Mouse (Mus musculus) heart, postnatal 0 days (tissue): ENCODE data around the gene Elf5.

Source experiments
- CTCF ChIP-seq: IDR thresholded peaks from 2 replicates; pipeline ENCODE4 v1.5.1; 2016; ENCODE audit warnings: antibody characterized with exemption, control low read depth, low read depth
- EP300 ChIP-seq: IDR thresholded peaks from 2 replicates; pipeline ENCODE4 v1.6.1; 2016; ENCODE audit warnings: antibody characterized with exemption, low read depth

DNA sequence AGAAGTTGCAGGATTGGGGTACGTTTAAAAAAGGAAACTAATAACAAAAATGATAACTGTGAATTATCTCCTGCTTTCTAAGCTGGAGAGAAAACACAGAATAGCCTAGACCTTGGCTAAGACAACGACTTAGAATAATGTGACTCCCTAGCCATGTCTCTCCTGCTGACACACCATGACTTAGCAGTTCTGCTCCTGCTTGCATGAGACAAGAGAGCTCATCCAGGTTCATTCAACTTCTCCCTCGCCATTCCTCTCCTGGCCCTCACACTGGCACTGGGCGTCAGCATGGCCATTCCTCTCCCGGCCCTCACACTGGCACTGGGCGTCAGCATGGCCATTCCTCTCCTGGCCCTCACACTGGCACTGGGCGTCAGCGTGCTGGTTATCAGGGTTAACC, 68.8 kb downstream of the Elf5 start:
- TF ChIP-seq EP300 (no peak), CTCF (no peak)
